Mouse (Mus musculus): ENCODE data around the gene Rap1gap.

Gene Rap1gap

DNA sequence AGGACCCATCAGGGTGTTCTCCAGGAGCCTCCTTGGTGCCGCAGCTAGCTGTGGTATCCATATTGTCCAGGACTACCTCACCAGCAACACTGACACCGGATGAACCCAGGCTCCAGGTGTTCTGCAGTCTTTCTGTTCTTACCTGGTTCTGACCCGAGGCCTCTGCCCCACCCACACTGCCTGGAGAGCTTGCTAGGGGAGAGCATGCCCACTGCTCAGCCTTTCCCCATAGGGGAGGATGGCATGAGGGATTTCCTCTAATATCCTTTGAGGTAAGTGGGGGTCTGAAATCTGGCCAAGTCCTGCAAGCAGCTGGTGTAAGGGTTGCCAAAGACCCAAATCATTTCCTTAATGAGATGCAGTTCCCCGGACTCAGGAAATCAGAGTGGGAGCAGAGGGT, 1.0 kb upstream of the Rap1gap start:
- no peak for DNase-seq

- DNase-seq: no peak
Observed at GRCm38 (mm10) chr4:137664980-137665675, 602 bp downstream of the Rap1gap start.

DNA sequence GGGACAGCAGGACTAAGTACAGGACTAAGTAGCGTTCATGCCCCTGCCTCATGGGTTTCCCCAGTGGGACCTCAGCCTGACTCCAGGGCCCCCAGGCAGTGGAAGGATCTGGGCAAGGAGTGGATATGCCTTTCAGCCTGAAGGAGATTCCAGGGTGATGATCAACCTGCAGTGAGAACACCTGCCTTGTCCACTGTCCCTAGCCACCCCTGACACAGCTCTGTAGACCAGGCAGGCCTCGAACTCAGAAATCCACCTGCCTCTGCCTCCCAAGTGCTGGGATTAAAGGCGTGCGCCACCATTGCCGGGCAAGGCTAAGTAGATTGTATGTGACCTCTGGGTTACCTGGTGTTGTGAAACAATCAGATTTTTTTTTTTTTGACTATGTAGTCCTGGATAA, 1.3 kb downstream of the Rap1gap start:
- DNase-seq: no peak

DNA sequence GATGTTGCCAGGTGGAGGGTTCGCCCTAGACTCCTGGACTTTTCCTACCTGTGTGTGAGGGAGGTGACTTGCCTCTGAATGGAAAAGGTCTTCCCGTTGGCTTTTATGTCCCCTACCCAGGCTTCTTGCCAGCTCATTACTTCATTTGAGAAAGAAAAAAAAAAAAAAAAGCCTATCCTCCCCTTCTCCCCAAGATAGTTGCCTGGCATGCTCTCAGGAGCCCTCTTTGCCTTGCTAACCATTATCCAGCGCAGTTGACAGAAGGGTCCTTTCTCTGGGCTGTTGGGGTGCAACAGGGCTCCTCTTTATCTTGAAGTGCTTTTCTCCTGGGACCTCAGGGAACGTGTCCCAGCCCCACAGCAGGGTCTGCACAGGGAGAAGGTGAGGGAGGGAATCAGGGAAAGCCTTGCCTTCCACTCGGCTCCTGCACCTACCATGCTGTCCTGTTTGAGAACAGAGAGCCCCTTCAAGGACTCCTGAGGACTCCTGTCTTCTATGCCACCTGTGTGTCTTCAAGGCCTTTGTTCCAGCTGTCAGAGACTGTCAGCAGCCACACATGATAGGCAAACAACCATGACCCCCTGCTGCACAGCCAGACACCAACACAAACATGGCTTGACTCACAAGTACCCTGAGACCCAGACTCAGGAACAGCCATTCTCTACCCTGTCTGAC, 1.9 kb downstream of the Rap1gap start:
- DNase-seq: no peak

- DNase-seq: no peak
Observed at GRCm38 (mm10) chr4:137666958-137667345, 2.4 kb downstream of the Rap1gap start.

DNA sequence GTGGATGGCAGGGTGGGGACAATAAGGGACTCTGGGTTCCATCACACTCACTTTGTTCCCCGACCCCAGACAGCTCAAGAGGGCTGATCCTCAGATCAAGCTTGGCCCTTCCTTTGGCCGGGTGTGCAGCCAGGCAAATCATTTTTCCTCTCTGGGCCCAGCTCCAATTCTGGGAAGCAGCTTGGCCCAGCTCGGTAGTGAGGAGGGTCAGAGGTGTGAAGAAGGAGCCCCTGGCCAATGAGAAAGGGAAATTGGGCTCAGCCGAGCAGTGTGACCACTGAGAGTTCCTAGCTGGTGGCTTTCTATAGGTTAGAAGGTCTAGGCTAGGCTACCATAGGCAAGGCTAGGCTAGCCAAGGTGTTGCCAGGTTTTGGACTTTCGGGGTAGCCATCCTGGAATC, 3.2 kb downstream of the Rap1gap start:
- DNase-seq: no peak

GRCm38 (mm10) chr4:137671711-137672500, 7.4 kb downstream of the Rap1gap start:
- no peak for DNase-seq

- no peak for DNase-seq
Observed at GRCm38 (mm10) chr4:137675566-137675965, 11.0 kb downstream of the Rap1gap start.

GRCm38 (mm10) chr4:137676057-137676456, 11.5 kb downstream of the Rap1gap start:
- no peak for DNase-seq

DNA sequence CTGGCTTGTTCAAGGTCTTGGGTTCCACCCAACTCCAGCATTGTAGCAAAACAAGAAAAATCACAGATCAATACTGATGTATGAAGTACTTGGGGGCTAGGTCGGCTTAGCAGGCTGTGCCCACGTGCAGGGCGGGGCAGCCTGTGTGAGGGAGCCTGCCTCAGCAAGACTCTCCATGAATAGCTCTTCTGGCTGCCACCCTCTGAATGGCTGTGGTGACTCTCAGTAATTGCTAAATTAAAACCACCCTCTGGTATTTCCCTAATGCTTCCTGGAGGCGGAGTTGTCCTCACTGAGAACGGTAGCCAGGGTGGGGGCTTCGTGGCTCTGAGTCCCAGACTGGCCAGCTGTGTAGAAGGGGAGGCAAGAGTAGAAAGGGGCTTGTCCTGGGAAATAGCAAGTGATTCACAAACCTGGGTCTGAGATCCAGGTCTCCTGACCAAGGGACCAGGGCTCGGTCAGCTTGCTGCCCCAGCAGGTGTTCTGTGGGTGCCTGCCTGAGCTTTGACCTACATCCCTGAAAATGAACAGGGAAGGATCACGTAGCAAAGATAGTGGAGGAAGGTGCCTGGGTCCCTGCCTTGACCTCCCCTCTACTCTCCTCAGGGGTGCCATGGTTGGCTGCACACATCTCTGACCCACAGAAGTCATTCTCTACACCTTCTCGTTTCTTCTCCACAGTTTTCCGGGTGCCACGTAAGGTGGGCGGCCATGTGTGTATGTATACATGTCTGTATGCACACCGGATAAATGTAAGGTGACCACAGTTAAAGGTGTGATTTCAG, 12.4 kb downstream of the Rap1gap start:
- no peak for DNase-seq

GRCm38 (mm10) chr4:137677906-137678305, 13.4 kb downstream of the Rap1gap start:
- DNase-seq: no peak

GRCm38 (mm10) chr4:137678568-137678967, 14.0 kb downstream of the Rap1gap start:
- DNase-seq: no peak

- DNase-seq: no peak
Observed at GRCm38 (mm10) chr4:137679979-137680550, 15.5 kb downstream of the Rap1gap start.

GRCm38 (mm10) chr4:137680721-137681120, 16.2 kb downstream of the Rap1gap start:
- no peak for DNase-seq

DNA sequence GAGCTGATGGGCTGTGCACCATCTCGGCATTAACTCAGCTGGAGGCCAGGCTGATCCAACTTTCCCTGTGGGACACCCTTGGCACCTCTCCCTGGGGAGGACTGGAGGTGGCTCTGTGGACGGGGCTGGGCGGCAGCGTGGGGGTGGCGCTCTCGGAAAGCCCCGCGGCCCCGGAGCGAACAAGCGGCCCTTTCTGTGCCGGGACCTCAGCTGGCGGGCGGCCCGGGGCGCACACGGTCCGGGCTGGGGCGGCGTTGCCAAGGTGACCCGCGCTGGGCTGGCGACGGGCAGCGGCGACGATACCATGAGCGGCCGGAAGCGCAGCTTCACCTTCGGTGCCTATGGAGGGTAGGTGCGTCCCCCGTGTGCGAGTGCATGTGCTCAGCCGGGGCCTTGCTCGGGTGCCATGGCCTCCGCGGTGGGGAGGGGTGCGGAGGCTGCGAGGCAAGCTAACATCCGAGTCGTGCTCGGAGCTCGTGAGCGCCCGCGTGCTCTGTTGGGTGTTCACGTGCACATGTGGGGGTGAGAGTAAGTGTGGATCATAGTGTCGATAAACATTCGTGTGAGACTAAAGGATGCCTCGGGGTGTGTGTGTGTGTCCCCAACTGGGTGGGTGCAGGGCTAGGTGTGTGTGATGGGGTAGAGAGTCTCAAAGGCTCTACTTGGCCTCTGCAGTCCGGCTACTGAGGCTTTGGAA, 17.0 kb downstream of the Rap1gap start:
- no peak for DNase-seq

DNA sequence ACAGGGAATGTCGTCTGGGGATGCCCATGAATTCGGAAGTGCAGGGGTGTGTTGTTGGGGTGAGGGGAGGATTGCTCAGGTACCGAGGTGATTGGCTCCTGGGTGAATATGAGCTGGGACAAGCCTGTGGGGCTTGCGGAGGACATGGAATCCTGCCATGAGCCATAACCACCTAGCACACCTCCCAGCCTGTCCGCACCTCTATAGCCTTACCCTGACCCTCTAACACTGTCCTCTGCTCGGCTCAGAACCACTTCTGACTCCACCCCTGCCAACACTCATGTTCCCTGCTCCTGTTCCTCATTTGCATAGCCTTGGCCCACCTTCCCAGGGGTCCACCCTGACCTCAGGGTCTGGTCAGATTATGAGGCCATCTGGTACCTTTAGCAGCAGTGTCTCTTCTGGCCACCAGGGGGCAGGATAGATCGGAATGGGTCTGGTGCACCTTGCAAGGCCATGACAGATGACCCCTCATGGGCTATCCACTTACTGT, 18.5 kb downstream of the Rap1gap start:
- DNase-seq: no peak

DNA sequence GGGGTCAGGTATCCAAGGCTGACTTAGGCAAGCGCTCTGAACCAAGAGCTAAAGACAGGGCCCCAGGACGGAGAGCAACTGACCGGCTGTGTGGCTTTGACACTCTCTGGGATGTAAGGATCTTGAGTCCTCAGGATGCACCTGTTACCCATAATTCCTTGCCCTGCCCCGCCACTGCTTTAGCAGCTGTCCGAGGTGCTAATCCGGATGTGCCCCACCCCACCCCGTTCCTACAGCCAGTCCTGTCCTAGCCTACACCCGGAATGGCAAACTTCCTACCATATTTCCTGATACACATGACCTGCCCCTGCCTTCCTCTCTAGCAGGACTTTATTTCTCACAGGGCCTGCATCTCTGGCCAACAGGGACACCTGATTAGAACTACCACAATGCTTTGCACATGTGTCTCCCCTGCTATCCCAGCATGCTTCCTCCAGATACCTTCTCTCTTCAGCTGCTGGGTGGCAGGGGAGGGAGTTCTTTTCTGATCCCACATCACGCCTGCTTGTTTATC, 20.4 kb downstream of the Rap1gap start:
- no peak for DNase-seq

DNA sequence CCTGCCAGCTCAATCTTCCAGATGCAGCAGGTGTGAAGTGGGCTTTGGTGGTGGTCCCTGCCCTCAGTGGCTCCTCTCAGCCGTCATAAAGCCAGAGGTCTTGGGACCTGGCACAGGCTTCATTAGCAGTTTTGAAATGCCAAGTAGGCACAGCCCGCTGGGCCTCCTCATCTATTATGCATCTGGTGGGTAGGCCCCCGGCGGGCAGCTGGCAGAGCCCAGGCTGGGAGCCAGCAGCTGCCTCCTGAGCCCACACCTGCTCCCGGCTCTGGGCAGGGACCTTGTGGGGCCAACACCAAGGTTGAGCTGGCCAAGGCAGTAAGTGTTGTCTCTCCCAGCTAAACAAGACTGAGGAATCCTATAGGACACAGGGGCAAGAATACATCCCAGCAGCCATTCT, 21.8 kb downstream of the Rap1gap start:
- no peak for DNase-seq

DNA sequence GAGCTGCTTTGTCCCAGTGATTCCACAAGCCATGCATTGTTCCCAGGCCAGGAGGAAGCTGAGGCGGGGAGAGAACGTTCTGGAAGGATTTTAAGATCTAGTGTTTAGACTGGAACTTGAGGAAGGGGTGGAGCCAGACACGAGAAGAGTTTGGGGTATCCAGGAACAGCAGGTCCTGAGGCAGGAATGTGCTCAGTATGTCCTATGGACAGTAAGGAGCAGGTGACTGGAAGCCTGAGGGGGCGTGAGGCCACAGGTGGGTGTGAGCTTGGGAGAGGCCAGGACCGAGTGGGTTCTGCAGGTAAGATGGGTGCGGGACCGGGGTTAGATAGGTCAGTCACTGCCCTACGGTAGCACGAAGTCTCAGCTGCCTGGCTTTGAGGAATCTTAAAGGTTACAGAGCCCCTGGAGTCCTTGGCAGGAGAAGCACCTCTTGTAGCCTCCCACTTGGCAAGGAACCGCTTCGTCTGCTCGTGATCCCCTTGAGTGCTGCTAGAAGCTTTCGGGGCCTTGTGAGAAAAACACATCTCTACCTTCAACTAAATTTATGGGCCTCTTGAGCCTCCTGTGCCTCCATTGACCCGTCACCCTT, 22.8 kb downstream of the Rap1gap start:
- no peak for DNase-seq

- no peak for DNase-seq
Observed at GRCm38 (mm10) chr4:137692107-137692902, 27.8 kb downstream of the Rap1gap start.

Data from thymus, adult 18-20 months (tissue).